Mouse (Mus musculus): ENCODE data around the gene Tmem107.
A peak's percentile ranks its signal among the peaks of the same experiment; 100 is the strongest.
"Not testable (repeated sequence)": the region's sequence is repeated elsewhere in the genome, so short reads cannot be mapped to it uniquely, and the experiment has no call there.

Gene Tmem107

DNA sequence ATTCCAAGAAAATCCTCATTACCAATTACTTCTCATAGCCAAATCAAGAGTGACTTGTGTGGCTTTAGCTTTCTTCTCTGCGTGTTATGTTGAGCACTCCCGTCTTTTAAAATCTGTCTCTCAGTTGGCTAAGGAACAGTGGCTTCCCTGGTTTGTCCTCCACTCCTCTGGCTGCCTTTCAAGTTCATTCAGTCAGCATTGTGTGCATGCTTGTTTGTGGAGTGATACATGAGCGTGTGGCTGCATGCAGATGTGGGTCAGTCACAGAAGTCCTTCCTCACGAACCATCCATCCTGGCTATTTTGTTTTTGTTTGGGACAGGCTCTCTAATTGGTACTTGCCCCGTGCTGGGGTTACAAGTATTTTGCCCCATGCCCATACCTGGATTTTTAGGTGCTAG is 6.0 kb downstream of the Tmem107 start:
- DNase-seq, result no peak

DNA sequence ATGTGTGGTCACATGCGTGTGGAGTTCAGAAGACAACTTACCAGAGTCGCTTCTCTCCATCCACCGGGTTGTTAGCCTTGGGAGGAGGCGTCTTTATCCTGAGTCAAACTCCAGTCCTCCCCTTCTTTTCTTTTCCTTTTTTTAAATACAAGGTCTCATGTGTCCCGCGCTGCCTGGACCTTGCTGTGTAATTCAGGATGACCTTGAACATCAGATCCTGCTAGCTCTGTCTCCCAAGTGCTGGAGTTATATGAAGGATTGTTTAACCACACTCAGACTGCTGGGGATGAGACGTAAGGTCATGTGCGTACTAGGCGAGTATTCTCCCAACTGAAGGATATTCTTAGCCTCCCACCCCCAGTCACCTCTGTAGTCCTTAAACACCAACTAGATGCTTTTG is 6.7 kb downstream of the Tmem107 start:
- no peak for DNase-seq

DNA sequence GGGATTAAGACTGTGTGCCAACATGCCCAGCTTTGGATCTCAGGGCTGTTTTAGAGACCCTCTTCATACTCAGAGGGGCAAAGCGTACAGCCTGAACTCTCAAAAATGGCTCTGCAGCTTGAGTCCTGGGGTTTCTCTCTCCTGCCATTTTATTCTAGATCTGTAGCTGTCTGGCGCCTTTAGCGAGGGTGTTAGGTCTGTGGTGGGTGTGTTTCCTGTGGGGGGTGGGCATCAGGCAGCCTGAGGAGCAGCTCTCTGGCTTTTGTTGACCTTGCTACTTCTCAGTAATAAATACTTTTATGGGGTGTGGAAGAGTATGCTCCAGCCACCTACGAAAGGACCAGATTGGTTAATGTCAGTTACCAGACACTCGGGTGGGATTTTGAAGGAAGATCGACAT is 7.4 kb downstream of the Tmem107 start:
- no peak for DNase-seq

DNA sequence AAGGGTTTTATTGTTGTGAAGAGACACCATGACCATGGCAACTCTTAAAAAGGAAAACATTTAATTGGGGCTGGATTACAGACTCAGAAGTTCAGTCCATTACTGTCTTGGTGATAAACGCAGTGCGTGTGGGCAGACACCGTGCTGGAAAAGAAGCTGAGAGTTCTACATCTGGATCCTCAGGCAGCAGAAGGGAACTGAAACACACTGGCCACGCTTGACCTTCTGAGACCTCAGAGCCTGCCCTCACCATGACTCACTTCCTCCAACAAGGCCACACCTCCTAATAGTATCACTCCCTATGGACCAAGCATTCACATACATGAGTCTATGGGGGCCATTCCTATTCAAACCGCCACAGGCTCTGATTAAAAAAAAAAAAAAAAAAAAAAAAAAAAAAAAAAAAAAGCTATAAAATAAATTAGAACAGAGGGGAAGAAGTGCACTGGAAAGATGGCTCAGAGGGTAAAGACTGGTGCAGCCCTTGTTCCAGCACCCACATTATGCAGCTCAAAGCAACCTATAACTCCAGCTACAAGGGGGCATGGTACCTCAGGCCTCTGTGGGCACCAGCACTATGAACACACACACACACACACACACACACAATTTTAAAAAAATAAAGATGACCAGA is 8.3 kb downstream of the Tmem107 start:
- DNase-seq, result no peak

DNA sequence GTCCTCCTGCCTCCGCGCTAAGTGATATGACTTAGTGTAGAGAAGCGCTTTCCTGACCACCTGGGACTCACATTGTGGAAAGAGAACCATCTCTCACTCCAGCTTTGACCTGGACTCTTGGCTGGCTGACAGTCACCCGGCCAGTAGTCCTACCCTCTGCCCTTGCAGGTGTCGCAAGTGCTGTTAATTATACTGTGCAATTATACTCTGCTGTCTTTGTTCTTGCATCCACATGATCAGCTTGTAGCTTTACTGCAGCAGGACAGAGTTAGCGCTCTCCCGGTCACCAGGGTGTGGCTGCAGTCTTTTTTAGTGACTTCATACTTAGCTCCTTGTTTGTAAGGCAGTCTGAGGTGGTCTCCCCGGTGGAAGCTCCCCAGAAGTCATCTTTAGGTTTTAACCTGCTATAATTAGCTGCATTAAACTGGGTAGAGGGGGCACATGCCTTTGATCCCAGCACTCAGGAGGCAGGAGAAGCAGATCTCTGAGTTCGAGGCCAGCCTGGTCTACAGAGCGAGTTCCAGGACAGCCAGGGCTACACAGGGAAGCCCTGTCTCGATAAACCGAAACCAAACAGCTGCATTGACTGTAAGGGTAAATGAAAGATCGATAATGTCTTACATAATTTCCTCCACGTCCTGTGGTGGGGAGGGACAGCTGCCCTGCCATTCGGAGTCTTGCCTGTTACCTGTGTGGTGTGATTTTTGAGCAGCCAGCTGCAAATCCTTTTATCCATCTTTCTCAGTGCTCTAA is 9.7 kb downstream of the Tmem107 start:
- DNase-seq, result no peak

DNA sequence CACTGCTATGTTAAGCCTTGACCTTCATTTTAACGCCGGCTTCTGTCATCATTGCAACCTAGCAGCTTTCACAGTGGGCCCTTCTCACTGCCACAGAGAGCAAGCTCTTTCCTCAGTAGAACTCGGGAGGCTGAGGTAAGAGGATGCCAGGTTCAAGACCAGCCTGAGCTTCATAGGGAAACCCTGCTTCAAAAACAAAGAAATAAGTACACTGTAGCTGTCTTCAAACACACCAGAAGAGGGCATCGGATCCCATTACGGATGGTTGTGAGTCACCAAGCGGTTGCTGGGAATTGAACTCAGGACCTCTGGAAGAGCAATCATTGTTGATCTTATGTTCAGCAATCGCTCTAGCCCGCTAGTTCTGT is 10.2 kb downstream of the Tmem107 start:
- no peak for DNase-seq

DNA sequence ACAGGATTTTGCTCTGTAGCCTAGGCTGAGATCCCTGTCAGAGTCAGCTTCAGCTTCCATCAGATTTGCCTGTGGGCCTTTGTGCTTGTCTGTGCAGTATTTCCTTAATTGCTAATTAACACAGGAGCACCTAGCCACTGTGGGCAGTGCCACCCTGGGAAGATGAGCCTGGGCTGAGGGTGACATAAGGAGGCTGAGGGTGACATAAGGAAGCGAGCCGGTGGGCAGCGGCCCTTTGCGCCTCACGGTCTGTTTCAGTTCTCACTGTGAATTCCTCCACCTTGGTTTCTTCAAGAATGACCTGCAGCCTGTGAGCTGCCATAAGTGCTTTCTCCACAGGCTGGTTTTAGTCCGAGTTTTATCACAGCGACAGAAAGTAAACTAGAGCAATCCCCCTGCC is 11.0 kb downstream of the Tmem107 start:
- no peak for DNase-seq

DNA sequence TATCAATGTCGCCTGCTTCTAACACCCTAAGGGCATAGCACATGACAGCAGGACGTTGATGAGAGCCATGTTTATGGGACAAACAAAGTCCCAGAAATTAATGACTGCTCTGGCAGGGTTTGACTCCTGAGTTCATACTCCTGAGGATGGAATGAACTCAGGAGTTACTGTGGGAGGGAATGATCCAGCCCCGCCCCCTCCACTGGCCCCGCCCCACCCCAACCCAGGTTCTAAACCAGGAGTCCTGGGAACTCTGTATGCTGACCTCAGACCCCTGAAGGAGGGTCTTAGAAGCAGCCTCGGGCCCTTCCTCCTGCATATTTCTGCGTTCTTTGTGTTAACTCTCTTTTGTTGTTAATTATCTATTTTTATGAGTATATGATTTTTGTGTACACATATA is 15.0 kb downstream of the Tmem107 start:
- no peak for DNase-seq

DNA sequence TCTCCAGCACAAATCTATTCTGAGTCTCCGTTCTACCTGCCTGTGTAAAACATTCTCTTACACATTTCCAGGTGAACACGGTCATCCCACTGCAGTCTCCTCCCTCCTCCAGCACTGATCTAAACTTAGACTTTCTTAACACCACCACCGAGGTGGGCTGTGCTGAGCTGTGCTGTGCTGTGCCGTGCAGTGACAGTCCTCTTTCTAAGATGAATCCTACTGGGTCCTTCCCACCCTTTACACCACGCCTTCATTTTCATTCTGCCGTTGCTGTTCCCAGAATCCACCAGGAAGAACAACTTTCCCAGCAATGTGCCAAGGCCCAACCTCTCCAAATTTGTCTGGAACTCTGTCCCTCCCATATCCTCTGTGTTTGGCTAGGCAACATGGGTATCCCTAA is 15.8 kb downstream of the Tmem107 start:
- DNase-seq, result no peak

DNA sequence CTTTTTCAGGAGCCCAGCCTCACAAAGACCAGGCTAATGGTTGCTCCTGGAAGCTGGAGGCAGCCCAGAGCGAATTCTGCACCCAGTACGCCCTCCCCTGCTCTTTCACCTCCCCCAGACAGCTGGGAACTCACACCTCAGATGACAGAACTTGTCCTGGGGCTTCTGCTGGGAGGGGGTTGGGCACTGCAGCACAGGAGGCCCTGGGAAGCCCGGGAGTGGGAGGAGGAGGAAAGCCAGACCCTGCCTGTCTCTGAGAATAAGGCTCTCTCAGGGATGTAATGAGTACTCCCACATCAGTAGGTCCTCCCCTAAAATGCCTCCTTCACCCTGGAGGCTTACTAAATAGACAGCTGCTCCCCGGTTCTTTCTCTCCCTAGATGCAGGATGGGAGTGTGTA is 16.5 kb downstream of the Tmem107 start:
- DNase-seq, result no peak

DNA sequence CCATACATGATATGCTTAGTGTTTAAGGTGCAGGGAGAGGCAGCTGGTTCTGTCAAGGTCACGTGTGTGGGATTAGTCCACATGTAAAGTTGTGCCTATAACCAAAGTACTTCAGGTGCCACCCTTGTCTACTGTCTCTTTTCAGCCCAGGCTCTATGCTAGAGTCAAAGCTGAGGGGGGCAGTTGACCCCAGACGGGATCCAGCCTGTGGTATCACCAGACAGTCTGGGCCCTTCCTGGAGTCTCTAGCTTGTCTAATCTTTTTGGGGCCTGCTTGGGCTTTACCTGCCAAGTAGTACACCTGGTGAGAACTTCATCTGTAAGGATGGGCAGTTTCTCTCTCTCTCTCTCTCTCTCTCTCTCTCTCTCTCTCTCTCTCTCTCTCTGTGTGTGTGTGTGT is 17.0 kb downstream of the Tmem107 start:
- no peak for DNase-seq

DNA sequence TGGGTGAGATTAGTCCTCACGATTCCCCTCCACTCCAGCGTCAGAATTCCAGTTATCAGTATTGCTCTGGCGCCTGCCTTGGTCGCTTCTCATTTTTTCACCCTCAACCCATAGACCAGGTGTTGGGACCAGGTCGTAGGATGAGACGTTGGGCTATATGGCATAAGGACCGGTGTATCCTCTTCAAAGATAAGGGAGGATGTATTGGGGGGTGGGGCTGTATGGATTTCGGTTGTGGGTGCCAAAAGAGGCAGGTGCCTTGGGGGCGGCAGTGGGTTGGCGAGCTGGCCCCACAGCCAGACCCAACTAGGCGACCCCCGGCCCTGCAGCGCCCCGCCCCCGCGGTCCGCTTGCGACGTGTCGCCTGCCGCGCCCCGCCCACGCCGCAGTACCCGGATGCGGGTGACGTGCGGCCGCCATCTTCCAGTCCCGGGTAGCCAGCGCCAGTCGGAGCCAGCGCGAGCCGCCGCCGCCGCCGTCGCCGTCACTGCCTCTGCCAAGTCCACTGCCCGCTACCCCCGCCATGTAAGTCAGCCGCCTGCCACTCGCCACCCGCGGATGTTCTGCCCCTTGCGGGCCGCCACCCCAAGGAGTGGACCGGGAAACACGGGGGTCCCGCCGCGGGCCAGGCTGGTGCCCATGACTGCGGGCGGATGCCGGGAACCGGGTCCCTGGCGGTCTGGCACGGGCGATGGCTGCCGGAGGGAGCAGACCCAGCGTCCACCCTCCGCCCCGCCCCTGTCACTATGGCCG is 17.7 kb downstream of the Tmem107 start, which contains the start of gene Vamp2:
Vamp2 (plus strand) TSS at position 388 of the 753 bp plus-strand sequence.
- DNase-seq, result peak; percentile 90

DNA sequence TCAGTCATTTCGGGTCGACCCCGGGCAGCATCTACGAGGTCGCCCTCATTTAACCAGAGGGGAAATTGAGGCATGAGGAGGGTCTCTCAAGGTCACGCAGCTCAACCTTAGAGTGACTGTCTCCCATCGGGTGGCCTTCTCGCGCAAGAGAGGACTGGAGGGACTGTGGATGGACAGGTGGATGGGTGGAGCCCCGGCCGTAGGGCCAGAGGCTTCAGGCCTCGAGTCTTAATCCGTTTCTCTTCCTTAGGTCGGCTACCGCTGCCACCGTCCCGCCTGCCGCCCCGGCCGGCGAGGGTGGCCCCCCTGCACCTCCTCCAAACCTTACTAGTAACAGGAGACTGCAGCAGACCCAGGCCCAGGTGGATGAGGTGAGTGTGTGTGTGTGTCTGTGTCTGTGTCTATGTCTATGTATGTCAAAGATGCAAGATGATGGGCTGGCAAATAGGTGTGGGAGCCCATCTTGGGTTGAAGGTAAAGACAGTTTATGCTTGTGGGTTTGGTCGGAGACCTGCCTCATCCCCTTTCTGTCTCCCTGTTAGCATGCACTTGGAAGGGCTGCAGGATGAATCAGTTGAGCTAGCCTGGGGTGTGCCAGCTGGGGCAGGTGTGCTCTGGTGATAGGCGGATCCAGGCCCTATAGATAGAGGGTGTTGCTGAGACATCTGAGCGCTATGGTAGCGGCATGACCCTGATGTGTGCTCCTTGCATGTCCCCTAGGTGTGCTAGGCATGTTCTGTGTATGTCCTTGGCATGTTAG is 18.4 kb downstream of the Tmem107 start:
- peak; percentile 32 for DNase-seq

DNA sequence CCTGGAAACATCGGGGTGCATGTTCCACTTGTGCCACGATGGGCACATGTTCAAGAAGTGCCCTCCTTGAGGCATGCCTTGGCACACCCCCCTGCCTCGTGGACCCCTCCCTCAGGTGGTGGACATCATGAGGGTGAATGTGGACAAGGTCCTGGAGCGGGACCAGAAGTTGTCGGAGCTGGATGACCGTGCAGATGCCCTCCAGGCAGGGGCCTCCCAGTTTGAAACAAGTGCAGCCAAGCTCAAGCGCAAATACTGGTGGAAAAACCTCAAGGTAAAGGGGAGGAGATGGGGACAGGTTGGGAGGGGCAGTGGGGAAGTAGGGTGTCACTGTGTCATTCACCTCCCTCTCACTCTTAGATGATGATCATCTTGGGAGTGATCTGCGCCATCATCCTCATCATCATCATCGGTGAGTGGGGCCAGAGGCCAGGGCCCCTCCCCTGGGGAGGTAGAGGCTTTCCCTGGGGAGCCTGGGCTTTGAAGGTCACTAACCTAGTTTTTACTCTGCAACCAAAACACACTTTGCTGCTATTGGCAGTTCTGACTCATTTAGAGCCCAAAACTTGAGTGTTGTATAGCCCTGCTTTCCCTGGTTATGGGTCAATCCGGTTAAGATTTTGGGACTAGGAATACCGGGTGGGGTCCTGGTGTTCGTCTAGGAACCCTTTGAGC is 19.1 kb downstream of the Tmem107 start:
- DNase-seq, result no peak

DNA sequence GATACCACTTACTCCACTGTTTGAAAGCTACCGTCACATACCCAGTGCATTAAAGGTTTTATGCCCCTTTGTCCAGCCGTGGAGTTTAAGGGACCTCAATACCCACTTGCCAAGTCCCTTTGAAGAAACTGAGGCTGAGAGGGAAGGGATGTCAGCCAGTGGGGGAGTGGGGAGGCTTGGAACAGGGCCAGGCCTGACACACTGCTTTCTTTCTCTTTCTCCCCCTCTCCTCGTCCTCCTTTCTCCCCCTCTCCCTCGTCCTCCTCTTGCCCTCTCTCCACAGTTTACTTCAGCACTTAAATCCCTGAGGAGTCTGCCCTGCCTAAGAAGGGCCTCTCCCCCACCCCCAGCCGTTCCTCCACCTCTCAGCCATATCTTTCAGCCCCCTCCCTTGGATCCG is 19.8 kb downstream of the Tmem107 start:
- no peak for DNase-seq

DNA sequence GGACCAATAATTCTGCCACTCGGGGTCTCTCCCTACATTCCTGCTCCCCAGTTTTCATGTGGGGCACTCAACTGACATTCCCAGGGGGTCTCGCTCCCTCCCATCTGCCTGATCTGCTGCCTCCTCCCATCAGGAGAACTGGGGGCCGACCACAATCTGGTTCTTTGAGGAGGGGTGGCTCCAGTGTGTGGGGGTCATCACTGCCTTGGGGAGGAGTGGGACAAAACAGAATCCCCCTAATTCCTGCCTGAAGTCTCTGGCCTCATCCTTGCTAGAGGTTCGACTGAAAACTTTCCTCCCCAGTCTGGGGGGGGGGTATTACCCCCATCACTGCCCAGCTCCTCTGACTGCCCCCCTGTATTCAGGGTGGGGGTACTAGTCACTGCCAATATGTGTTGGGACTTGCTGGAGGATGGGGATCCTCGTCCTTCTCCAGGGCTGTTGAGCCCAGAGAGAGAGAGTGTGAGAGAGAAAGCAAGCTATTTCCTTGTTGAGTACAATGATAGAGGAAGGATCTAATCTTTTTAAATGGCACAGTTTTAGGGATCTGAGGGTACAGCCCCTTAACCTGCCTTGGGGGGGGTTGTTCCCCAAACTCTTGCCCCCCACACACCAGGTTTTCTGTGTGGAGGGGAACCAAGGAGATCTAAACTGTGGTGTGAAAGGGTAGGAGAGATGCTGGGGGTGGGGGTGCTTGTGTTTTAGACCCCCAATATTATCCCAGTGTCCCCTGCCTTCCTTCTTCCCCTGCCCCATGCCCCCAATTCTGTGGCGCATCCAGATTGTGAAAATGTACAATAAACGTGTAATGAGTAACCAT is 21.2 kb downstream of the Tmem107 start:
- no peak for DNase-seq

DNA sequence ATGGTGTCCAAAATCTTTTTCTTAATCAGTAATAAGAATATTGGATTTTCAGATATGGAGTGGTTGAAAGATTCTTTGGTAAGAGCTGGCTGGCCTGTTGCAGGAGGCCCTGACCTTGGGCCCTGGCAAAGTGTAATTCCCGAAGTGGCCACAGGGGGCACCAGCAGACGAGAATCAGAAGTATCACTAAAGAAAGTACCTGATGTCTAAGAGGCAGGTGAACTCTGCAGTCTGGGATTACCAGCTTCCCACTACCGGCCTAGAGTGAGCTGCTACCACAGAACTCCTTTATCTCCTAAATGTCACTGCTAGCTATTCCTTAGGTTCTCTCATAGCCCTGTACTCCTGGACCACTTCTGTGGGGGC is 21.8 kb downstream of the Tmem107 start:
- peak; percentile 90 for DNase-seq

DNA sequence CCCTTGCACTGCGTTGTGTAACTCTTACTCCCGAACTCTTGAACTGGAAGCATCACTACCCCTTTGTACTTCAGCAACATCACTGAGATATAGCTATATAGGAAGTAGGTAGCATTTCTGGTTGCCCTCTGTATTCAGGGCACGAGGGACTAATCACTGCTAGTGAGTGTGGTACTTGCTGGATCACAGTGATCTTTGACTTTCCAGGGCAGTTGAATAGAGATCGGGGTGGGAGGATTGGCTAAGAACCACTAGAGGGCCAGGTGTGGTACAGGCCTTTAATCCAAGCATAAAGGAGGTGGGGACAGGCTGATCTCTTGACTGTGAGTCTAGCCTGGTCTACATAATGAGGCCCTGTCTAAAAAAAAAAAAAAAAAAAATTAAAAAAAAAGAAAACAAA is 22.3 kb downstream of the Tmem107 start:
- DNase-seq, result no peak

DNA sequence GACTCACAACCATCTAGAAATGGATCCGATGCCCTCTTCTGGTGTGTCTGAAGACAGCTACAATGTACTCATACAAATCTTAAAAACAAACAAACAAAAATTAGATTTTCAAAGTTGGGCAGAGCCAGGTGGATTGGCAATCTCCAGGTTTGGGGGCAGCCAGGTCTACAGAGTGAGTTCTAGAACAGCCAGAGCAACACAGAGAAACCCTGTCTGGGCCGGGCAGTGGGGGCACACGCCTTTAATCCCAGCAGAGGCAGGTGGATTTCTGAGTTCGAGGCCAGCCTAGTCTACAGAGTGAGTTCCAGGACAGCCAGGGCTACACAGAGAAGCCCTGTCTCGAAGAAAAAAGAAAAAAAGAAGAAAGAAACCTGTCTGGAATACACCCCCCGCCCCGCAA is 23.2 kb downstream of the Tmem107 start:
- not testable (repeated sequence) for DNase-seq

DNA sequence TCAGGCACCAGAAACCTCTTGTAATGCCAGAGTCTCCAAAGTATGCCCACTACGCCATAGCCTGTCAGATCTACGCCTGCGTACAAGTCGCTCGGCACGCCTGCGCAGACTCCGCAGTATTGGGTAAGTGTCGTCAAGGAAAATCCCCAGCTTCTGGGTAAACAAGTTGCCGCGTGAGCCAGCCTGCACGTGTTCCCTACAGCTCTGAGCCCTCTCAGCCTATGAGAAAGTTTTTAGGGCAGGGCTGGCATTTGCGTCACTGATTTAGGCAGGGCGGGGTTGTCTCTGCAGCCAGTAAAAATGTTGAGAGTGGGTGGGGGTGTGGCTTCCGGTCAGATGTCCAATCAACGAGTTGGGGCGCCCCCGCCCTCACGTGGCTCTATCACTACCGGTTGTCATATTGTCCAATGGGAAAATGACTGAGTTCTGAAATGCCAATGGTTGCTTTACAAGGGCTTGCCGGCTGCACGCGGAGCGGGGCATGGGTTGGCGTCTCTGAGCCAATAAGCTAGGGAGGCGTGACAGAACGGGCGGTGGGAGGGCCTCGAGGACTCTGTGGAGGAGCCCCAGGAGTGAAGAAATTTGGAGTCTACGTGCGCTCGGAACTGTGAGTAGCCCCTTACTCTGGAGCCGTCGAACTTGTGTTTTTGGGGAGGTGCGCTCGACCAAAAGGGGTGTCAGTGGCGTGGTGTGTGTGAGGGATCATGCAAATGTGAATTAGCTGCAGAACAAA is 24.3 kb downstream of the Tmem107 start, which contains the start of gene Per1:
Per1 (plus strand) TSS at position 521 of the 733 bp plus-strand sequence.
- peak; percentile 98 for DNase-seq
